8 mouse cellular contexts compared by ENCODE assay signal in the genomic region with DNA sequence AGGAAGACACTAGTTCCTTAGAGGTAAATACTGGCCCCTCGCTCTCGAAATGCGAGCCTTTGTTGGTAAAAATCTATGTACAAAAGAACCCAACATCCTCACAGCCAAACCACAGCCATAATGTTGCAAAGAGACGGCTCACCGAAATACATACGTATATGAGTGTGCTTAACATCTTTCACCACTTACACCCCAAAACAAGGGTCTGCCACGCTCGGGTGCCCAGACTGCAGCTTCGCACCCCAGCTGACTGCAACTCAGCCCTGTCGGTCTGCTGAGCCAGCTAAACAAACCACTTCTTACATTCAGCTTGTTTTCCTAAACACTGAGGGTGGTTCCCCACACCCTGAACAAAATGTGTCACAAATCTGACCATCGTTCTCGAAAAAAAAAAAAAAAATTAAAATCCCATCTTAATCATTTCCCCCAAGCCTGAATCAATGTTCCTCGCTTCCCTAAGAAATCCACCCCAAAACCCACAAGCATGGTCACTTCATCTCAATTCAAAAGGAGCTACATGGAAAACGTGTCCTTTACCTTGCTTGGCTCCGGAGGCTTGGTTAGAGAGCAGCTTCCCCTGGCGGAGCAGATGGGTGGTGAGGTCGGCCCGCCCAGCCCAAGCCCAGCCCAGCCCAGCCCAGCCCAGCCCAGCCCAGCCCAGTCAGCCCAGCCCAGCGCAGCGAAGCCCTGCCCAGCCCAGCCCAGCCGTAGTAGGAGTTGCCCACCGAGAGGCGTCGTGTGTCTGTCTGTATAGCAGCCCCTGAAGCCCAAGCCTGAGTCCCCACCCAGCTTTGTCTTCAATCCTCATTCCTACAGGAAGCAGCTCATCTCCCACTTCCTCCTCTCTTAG. TPM values are rescaled to one million over a fixed set of nuclear protein-coding genes. Genes with fewer than 3 reads are reported as not detected.
DNase-seq lines count a peak whose midpoint lies in the region; ATAC-seq and TF ChIP-seq lines count a peak whose summit lies in the region.

No protein-coding gene starts in this region.

- WGBS in cerebellum, adult 2 months = under 1% methylated on average over 24 of the region's 24 CpGs
- under 1% methylated on average over 24 of the region's 24 CpGs for WGBS in hindbrain, embryonic 10.5 days

- no peaks in the 10 kb centered on the region for H3K9me3 ChIP-seq in hindbrain, embryonic 10.5 days

- TF ChIP-seq POLR2A in cerebellum, adult 2 months (IDR thresholded peaks at IDR 0.05; ENCODE audit: borderline replicate concordance, insufficient read depth, low read length) = peak; percentile 83; the same call in 1 of the 2 replicates

- peaks cover 4% of the 10 kb centered on the region for H3K4me1 ChIP-seq in cerebellum, adult 2 months (ENCODE audit: control insufficient read depth, insufficient read depth, low read length)
- H3K4me1 ChIP-seq in hindbrain, embryonic 10.5 days (replicated peaks) = peaks cover 61% of the 10 kb centered on the region

- peak; percentile 44; the same call in 1 of the 2 replicates for TF ChIP-seq CTCF in cerebellum, adult 2 months (IDR thresholded peaks at IDR 0.05; ENCODE audit: borderline replicate concordance, insufficient read depth, low read depth, low read length)

- peak overlapping the region; percentile 81 for H3K27ac ChIP-seq in cerebellum, adult 2 months (ENCODE audit: insufficient read depth, low read length)
- H3K27ac ChIP-seq in hindbrain, embryonic 10.5 days = peak overlapping the region; percentile 92

- ATAC-seq in frontal cortex, adult (ENCODE audit: low TSS enrichment) = peak; percentile 79

- peak overlapping the region; percentile 84 for H3K4me3 ChIP-seq in cerebellum, adult 2 months (replicated peaks; ENCODE audit: insufficient read depth, low read depth, low read length)
- peak overlapping the region; percentile 63 for H3K4me3 ChIP-seq in hindbrain, embryonic 10.5 days

- H3K27me3 ChIP-seq in cerebellum, adult 2 months (ENCODE audit: control insufficient read depth, insufficient read depth, low read length) = no peaks in the 10 kb centered on the region
- H3K27me3 ChIP-seq in hindbrain, embryonic 10.5 days (ENCODE audit: insufficient read depth, poor library complexity, severe bottlenecking) = no peaks in the 10 kb centered on the region

- peak; percentile 83 for DNase-seq in NIH3T3 (ENCODE audit: low read depth)
- DNase-seq in cerebellum, adult 2 months = peak; percentile 79 to 83
- peak; percentile 92 for DNase-seq in hindbrain, embryonic 10.5 days (ENCODE audit: low spot score)
- DNase-seq in layer of hippocampus, postnatal 10 days (ENCODE audit: low spot score in 2 of 2) = peak; percentile 67 to 78
- peak; percentile 77 for DNase-seq in lung, postnatal 14 days
- peak; percentile 15 for DNase-seq in ovary, postnatal 10 days (ENCODE audit: low spot score)
- DNase-seq in thymus, postnatal 25 days = peak; percentile 54

- H3K36me3 ChIP-seq in hindbrain, embryonic 10.5 days = no peaks in the 10 kb centered on the region

RNA-seq across cellular contexts. Expression of a gene that starts 0.8 kb away (rescaled TPM):
- 62.7 and 64.5 TPM in 2 replicates for polyA plus RNA-seq in cerebellum, adult 2 months (2012; rRNA removed)
- 105 and 141 TPM in 2 replicates for polyA plus RNA-seq in hindbrain, embryonic 10.5 days (2016; fragmentation: Nextera tagmentation; extraction: Ambion mirVana)
- total RNA-seq in layer of hippocampus, postnatal 10 days (2021) = 100 to 1,000 TPM; 491 to 562 TPM

Comparison
In these comparisons a context has a peak if more than half of its experiments do, and no peak if none do; other contexts are left out.
1. Peak in every context shown above with its lines: DNase-seq, ATAC-seq, H3K4me3 ChIP-seq and H3K27ac ChIP-seq.
2. DNase-seq: peak in every context shown above with its lines; median percentile 92 in hindbrain, embryonic 10.5 days; 83 in NIH3T3; 81 in cerebellum, adult 2 months; 77 in lung, postnatal 14 days; 72 in layer of hippocampus, postnatal 10 days; 54 in thymus, postnatal 25 days; 15 in ovary, postnatal 10 days.